Mouse (Mus musculus): Measurements from ENCODE around the gene Saxo1.

Saxo1 gene

DNA sequence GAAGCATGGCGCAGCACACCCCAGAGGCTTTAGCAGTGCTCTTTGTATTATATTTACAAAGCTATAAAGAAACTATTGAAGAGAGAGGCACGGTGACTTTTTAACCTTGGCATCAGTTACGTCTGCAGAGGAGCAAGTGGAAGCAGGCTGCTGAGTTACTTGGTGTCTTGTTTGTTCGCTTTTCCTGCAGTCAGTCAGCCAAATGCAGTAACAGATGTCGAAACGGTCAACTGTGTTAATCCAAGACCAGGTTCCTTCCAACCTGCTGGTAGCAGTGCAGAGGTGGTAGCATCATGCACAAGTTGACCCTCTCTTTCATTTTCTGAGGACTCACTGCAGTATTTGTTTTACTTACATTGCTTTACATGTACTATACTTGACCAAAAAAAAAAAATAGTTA, 135.5 kb downstream of the Saxo1 start:
- DNase-seq (ENCODE audit: low spot score): no peak

DNA sequence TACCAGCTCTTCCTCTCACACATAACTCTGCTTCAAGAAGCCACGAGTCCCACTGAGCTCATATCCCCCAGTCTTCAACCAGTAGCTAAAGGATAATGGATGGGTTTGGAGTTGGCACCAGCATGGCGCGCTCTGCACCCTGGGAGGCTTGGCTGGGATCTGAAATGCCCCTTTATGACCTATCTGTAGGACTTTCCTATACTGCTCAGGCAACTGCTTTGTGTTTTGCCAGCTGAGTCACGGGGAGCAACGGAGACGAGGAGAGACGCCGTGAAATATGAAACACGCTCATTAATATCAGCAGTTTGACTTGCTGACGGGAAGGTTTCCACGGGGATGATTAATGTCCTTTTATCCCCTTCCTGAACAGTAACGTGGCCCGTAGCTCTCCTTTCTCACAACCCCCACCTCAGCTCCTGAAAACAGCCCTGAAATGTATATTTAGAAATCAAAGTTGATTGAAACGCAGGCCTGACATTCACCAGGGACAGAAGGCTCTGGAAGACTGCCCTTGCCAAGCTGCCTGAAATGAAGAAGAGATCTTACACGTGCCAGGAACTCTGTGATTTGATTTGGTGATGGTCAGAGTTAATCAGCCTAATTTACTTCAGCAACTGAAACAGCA, 141.6 kb downstream of the Saxo1 start:
- no peak for DNase-seq (ENCODE audit: low spot score)

DNA sequence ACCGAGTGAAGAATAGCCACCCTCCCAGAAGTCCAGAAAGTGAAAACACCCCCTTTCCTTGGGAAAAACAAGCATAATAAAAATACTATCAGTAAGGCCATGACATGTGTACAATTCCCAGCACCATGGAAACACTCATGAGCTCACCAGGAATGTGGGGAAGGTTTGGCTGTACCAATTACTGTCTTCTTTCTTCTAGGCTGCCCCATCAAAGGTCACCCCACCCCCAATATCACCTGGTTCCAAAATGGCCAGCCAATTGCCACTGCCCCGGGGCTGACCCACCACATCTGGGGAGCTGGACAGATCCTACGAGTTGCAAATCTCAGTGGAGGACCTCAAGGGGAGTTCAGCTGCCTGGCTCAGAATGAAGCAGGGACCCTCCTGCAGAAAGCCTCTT, 144.7 kb downstream of the Saxo1 start:
- DNase-seq (ENCODE audit: low spot score): no peak

DNA sequence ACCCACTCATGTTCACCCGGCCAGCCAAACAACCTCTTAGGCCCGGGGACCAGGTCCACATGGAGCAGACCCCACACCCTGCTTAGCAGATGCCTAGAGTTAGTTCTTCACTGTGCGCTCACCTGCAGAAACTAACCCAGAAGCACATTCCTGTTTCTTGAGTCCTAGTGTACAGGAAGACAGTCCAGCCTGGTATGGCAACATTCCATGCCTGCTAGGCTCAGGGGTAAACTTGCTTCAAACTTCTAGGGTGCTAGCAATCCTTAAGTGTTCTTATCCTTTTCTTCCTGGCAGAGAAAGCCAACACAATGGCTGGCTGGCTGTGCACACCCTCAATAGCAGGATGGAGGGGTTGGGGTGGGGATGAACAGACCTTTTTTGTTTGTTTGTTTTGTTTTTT, 147.2 kb downstream of the Saxo1 start:
- DNase-seq (ENCODE audit: low spot score): no peak

DNA sequence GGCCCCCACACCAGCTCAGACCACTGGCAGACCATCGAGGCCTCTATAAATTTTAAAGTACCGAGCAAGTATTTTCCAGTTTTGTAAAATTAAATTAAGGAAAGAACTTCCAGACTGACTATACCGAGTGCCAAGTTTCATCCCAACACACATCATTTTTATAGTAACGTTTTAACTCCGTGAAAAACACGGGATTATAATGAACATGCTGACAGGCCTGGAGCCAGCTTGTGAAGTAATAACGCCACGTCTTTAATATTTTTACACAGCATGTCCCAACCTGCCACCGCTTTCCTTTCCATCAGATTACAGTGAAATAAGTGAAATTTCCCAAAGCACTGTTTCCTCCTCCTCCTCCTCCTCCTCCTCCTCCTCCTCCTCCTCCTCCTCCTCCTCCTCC, 149.7 kb downstream of the Saxo1 start:
- DNase-seq (ENCODE audit: low spot score): no peak

DNA sequence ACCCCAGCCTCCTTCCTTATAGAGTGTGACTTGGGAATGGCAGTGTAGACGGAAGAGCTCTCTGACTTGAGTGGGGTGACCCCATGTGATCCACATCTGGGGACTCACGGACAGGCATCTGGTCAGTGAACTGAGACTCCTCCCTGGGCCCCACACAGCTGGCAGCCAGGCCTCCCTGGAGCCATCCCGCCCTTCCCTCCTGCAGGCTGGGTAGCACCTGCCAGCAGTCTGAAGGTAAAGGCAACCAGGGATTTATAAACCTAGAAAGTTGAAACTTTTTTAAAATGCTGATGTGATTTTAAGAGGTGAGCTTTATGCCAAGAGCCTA, 151.0 kb downstream of the Saxo1 start:
- DNase-seq (ENCODE audit: low spot score): no peak

DNA sequence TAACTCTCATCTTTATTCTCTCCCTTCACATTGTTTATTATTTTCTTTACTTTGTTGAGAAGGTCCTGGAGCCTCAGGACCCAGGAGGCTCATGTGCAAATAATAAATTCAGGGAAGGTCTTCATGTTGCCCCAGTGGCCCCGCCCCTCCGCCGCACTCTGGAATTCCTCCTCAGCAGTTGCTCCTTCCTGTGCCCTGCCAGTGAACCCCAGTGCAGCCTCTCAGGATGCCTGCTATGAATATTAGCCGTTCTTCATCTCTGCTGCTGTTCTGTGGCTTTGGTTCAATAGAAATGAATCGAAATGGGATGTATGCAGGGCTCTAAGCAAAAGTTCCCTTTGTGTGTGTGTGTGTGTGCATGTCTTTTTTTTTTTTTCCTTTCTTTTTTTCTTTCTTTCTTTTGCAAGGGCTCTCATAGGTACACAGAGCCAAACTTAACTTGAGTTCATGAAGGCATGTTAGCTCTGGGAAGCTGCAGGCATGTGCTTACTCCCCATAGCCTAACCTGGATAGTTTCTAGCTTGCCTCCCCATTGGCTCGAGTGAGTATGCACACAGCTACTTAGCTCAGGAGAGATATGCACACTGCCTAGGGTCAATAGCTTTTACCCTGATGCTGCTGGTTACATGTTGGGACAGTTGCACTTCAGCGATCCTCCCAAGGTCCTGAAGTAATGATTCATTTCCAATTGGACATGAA, 151.5 kb downstream of the Saxo1 start:
- no peak for DNase-seq (ENCODE audit: low spot score)

DNA sequence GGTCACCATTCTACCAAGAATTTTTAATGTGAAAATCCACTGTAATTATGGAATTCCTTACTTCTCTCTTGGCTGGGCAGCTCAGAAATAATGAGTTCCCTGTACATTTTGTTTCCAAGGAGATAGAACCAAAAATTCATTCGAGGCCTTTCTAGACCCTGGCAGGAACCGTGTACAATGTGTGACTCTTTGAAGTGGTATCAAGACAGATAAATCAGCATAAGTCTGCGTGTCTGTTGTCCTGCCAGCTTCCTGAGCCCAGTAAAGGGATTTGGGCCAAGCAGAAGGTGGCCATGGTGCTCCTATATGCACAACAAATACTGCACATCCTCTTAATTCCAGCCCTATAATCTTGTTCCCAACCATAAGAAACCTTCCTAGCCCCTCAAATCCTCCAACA, 157.0 kb downstream of the Saxo1 start:
- DNase-seq (ENCODE audit: low spot score): no peak

DNA sequence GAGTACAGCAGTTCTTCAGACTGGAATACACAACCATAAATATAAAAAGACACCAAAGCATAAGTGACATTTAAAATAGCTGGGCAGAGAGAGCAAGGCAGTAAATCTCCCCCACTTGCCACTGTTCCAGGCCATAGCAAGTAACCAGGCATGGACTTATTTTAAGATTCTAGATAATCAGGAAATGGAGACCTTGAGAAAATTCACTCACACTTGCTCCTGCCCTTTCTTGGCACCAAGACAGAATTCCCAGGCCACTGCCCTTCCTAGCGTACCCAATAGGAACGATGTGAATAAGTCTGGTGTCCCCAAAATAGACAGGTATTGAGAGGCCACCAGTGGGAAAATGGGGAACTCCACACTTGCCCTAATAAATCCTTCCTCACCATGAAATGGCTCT, 160.7 kb downstream of the Saxo1 start:
- no peak for DNase-seq (ENCODE audit: low spot score)

DNA sequence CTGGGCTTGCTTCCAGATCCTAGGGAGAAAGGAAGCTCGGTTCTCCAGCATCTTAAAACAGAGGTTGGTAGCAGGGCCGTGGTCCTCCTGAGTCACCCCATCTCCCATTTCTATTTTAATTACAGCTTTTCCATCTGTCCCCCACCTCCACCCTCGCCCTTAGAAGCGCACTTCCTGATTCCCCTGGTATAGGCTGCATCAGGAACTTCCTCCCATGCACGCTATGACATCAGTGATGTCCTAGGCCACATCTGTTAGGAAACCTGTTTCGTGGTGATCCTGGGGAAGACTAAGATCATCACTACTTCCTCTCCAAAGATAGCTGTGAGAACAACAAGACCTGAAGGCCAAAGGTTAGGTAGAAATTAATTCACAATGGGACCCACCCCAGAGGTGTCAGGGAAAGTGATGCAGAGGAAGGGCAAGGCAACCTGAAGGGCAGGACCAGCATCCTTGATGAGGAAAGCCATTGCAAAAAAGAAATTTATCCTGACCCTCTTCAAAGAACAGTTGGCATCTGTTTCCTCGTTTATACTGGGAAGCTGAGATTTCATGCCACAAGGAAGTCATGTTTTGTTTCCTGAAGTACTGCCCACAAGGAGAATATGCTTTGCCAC, 161.3 kb downstream of the Saxo1 start:
- DNase-seq (ENCODE audit: low spot score): no peak

DNA sequence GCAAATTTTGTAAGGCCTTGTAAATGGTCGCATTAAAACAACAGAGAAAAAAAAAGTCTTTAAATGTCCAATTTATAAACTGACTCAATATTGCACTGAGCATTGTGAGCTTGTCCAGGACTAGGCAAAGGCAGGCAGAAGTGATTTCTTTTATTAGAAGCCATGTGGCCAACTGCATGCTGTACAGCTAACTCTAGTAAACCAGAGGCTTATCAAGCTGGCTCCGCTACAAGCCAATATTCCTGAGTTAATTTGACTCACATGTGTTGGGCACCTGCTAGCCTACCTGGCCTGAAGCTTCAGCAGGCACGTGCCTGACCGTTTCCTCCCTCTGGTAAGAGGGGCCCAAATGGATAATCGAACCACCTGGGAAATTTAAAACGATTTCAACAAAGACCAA, 162.5 kb downstream of the Saxo1 start:
- no peak for DNase-seq (ENCODE audit: low spot score)

All from testis, postnatal 10 days (tissue).